Mouse (Mus musculus): ENCODE results near the gene Prune1. TPM values are rescaled to one million over a fixed set of nuclear protein-coding genes. Genes with fewer than 3 reads are reported as not detected.

Prune1 gene
- polyA plus RNA-seq, 1 experiment from 2014 or later, result 76.9 TPM

- WGBS, result 88% methylated on average over 5 of the region's 5 CpGs
- H3K27ac ChIP-seq, result no peak overlapping the region
- H3K27me3 ChIP-seq (replicated peaks), result no peaks in the 10 kb centered on the region
- peaks cover 19% of the 10 kb centered on the region for H3K36me3 ChIP-seq (replicated peaks)
- H3K4me3 ChIP-seq, result no peak overlapping the region
- no peak overlapping the region for H3K4me2 ChIP-seq
- ATAC-seq (replicated peaks), result no peak
- no peak overlapping the region for H3K9ac ChIP-seq
- no peaks in the 10 kb centered on the region for H3K4me1 ChIP-seq
- no peaks in the 10 kb centered on the region for H3K9me3 ChIP-seq
These were observed 12.1 kb downstream of the Prune1 start for GRCm38 (mm10) chr3:95269789-95270188.

- H3K27ac ChIP-seq, result no peak overlapping the region
- H3K36me3 ChIP-seq (replicated peaks), result peaks cover 30% of the 10 kb centered on the region
- no peak for ATAC-seq (replicated peaks)
- no peaks in the 10 kb centered on the region for H3K4me1 ChIP-seq
- no peak overlapping the region for H3K9ac ChIP-seq
- no peaks in the 10 kb centered on the region for H3K9me3 ChIP-seq
- no peak overlapping the region for H3K4me3 ChIP-seq
- no peaks in the 10 kb centered on the region for H3K27me3 ChIP-seq (replicated peaks)
- H3K4me2 ChIP-seq, result no peak overlapping the region
These were observed 14.0 kb downstream of the Prune1 start for GRCm38 (mm10) chr3:95267855-95268254.

GRCm38 (mm10) chr3:95266052-95266451 lies 15.8 kb downstream of the Prune1 start:
- ATAC-seq (replicated peaks), result no peak

GRCm38 (mm10) chr3:95264724-95265123 lies 17.2 kb downstream of the Prune1 start:
- no peak for ATAC-seq (replicated peaks)
- 76% methylated on average over 1 of the region's 1 CpGs for WGBS

More at GRCm38 (mm10) chr3:95266052-95266451, 15.8 kb downstream of the Prune1 start:
- Histone ChIP-seq H3K9me3 (no peaks in the 10 kb centered on the region), H3K36me3 (replicated peaks) (peaks cover 43% of the 10 kb centered on the region), H3K4me1 (no peaks in the 10 kb centered on the region), H3K27ac (no peak overlapping the region), H3K4me3 (no peak overlapping the region), H3K9ac (no peak overlapping the region), H3K27me3 (replicated peaks) (no peaks in the 10 kb centered on the region), H3K4me2 (no peak overlapping the region)
- WGBS, result 95% methylated on average over 3 of the region's 3 CpGs

GRCm38 (mm10) chr3:95263089-95263739 lies 18.7 kb downstream of the Prune1 start:
- Histone ChIP-seq H3K4me2 (no peak overlapping the region), H3K27me3 (replicated peaks) (no peaks in the 10 kb centered on the region), H3K4me3 (no peak overlapping the region), H3K9me3 (no peaks in the 10 kb centered on the region), H3K4me1 (no peaks in the 10 kb centered on the region), H3K9ac (no peak overlapping the region), H3K27ac (no peak overlapping the region), H3K36me3 (replicated peaks) (peaks cover 60% of the 10 kb centered on the region)
- WGBS, result 53% methylated on average over 11 of the region's 11 CpGs
- ATAC-seq (replicated peaks), result no peak

More at GRCm38 (mm10) chr3:95264724-95265123, 17.2 kb downstream of the Prune1 start:
- Histone ChIP-seq H3K36me3 (replicated peaks) (peaks cover 51% of the 10 kb centered on the region), H3K4me3 (no peak overlapping the region), H3K9me3 (no peaks in the 10 kb centered on the region), H3K27me3 (replicated peaks) (no peaks in the 10 kb centered on the region), H3K27ac (no peak overlapping the region), H3K9ac (no peak overlapping the region), H3K4me2 (no peak overlapping the region), H3K4me1 (no peaks in the 10 kb centered on the region)

GRCm38 (mm10) chr3:95261975-95262374 lies 19.9 kb downstream of the Prune1 start:
- Histone ChIP-seq H3K4me2 (no peak overlapping the region), H3K9me3 (no peaks in the 10 kb centered on the region), H3K27ac (no peak overlapping the region), H3K27me3 (replicated peaks) (no peaks in the 10 kb centered on the region), H3K4me1 (no peaks in the 10 kb centered on the region), H3K9ac (no peak overlapping the region), H3K36me3 (replicated peaks) (peaks cover 64% of the 10 kb centered on the region), H3K4me3 (no peak overlapping the region)
- 94% methylated on average over 4 of the region's 4 CpGs for WGBS
- no peak for ATAC-seq (replicated peaks)

GRCm38 (mm10) chr3:95256931-95257330 lies 24.9 kb downstream of the Prune1 start:
- Histone ChIP-seq H3K27me3 (replicated peaks) (no peaks in the 10 kb centered on the region), H3K4me2 (no peak overlapping the region), H3K4me3 (no peak overlapping the region), H3K27ac (no peak overlapping the region), H3K9me3 (no peaks in the 10 kb centered on the region), H3K36me3 (replicated peaks) (peaks cover 68% of the 10 kb centered on the region), H3K9ac (no peak overlapping the region), H3K4me1 (no peaks in the 10 kb centered on the region)
- no peak for ATAC-seq (replicated peaks)
- WGBS, result 83% methylated on average over 5 of the region's 5 CpGs

- 66% methylated on average over 7 of the region's 7 CpGs for WGBS
- Histone ChIP-seq H3K4me2 (no peak within 1 kb of the TSS), H3K27ac (no peak within 1 kb of the TSS), H3K4me3 (no peak within 1 kb of the TSS), H3K36me3 (replicated peaks) (peaks cover 20% of the 10 kb centered on the region; the same call in 1 of the 2 replicates), H3K27me3 (replicated peaks) (no peaks in the 10 kb centered on the region), H3K4me1 (no peaks in the 10 kb centered on the region), H3K9ac (no peak within 1 kb of the TSS), H3K9me3 (no peaks in the 10 kb centered on the region)
- ATAC-seq (replicated peaks), result no peak
These were observed 31.0 kb downstream of the Prune1 start, which contains the start of gene Bnipl for GRCm38 (mm10) chr3:95250783-95251424. Gene Bnipl, minus strand, starts transcription at chr3:95251193.

GRCm38 (mm10) chr3:95250361-95250760 lies 31.5 kb downstream of the Prune1 start:
- 85% methylated on average over 5 of the region's 5 CpGs for WGBS
- no peak for ATAC-seq (replicated peaks)
- H3K4me1 ChIP-seq, result no peaks in the 10 kb centered on the region
- peaks cover 18% of the 10 kb centered on the region; the same call in 1 of the 2 replicates for H3K36me3 ChIP-seq (replicated peaks)
- no peak overlapping the region for H3K4me2 ChIP-seq
- no peak overlapping the region for H3K9ac ChIP-seq
- H3K9me3 ChIP-seq, result no peaks in the 10 kb centered on the region
- H3K27ac ChIP-seq, result no peak overlapping the region
- H3K4me3 ChIP-seq, result no peak overlapping the region
- H3K27me3 ChIP-seq (replicated peaks), result no peaks in the 10 kb centered on the region

GRCm38 (mm10) chr3:95247660-95248336 lies 34.1 kb downstream of the Prune1 start:
- H3K4me3 ChIP-seq, result no peak overlapping the region
- no peaks in the 10 kb centered on the region for H3K9me3 ChIP-seq
- H3K9ac ChIP-seq, result no peak overlapping the region
- WGBS, result 87% methylated on average over 1 of the region's 1 CpGs
- peaks cover 6% of the 10 kb centered on the region; the same call in 1 of the 2 replicates for H3K36me3 ChIP-seq (replicated peaks)
- H3K4me1 ChIP-seq, result no peaks in the 10 kb centered on the region
- H3K27ac ChIP-seq, result no peak overlapping the region
- H3K4me2 ChIP-seq, result no peak overlapping the region
- no peaks in the 10 kb centered on the region for H3K27me3 ChIP-seq (replicated peaks)
- ATAC-seq (replicated peaks), result no peak

GRCm38 (mm10) chr3:95246465-95247231 lies 35.2 kb downstream of the Prune1 start:
- Histone ChIP-seq H3K4me2 (no peak overlapping the region), H3K4me1 (no peaks in the 10 kb centered on the region), H3K9me3 (no peaks in the 10 kb centered on the region), H3K27ac (no peak overlapping the region), H3K36me3 (replicated peaks) (0 out of 2 replicates have a peak, but pooled peaks cover 6% of the 10 kb centered on the region), H3K4me3 (no peak overlapping the region), H3K27me3 (replicated peaks) (no peaks in the 10 kb centered on the region), H3K9ac (no peak overlapping the region)
- no peak for ATAC-seq (replicated peaks)
- 83% methylated on average over 5 of the region's 5 CpGs for WGBS

- Histone ChIP-seq H3K4me1 (no peaks in the 10 kb centered on the region), H3K9me3 (no peaks in the 10 kb centered on the region), H3K36me3 (replicated peaks) (peaks cover 6% of the 10 kb centered on the region; the same call in 1 of the 2 replicates), H3K27ac (no peak overlapping the region), H3K4me2 (no peak overlapping the region), H3K9ac (no peak overlapping the region), H3K4me3 (no peak overlapping the region), H3K27me3 (replicated peaks) (no peaks in the 10 kb centered on the region)
- no peak for ATAC-seq (replicated peaks)
- WGBS, result 87% methylated on average over 2 of the region's 2 CpGs
These were observed 38.8 kb downstream of the Prune1 start for GRCm38 (mm10) chr3:95243086-95243485.
